Mouse (Mus musculus): ENCODE data around the gene Uba52.

GRCm38 (mm10) chr8:70538024-70538579, 27.5 kb upstream of the Uba52 start:
- no peak for TF ChIP-seq TAL1 (conservative IDR thresholded peaks at IDR 0.05; ENCODE audit: low read depth, low read length)
- no peak for TF ChIP-seq CTCF (IDR thresholded peaks at IDR 0.05; ENCODE audit: low read depth, low read length)
- TF ChIP-seq GATA1 (IDR thresholded peaks at IDR 0.05; ENCODE audit: borderline replicate concordance, low read length): no peak
